Mouse (Mus musculus): ENCODE measurements around the gene Stard10. TPM values are rescaled to one million over a fixed set of nuclear protein-coding genes. Genes with fewer than 3 reads are reported as not detected.

Stard10 gene
- polyA plus RNA-seq, 1 experiment from 2014 or later, result 79.5 TPM

DNA sequence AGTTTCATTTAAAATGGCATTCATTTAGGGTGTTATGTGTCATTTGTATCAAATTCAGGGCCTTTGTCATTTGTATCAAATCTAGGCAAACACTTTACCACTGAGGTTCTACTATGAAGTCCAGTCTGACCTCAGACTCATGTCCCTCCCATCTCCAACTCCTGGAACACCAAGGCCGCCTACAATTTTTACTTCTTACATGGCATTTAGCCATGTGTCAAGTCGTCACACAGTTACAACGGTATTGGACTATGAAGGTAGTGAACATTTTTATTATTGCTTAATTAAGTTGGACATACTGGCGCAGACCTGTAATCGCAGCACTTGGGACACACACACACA lies 6.9 kb upstream of the Stard10 start:
- H3K4me1 ChIP-seq, result peaks cover 35% of the 10 kb centered on the region
- peak overlapping the region; percentile 68 for H3K4me3 ChIP-seq
- 39% methylated on average over 5 of the region's 5 CpGs for WGBS (ENCODE audit: insufficient replicate concordance)
- peak overlapping the region; percentile 78 for H3K9ac ChIP-seq
- H3K4me2 ChIP-seq, result peak overlapping the region; percentile 74
- H3K9me3 ChIP-seq (replicated peaks), result no peaks in the 10 kb centered on the region
- no peak; the same call in 1 of the 2 replicates for ATAC-seq
- H3K27me3 ChIP-seq (replicated peaks), result no peaks in the 10 kb centered on the region
- H3K36me3 ChIP-seq, result no peaks in the 10 kb centered on the region
- H3K27ac ChIP-seq, result peak overlapping the region; percentile 93

DNA sequence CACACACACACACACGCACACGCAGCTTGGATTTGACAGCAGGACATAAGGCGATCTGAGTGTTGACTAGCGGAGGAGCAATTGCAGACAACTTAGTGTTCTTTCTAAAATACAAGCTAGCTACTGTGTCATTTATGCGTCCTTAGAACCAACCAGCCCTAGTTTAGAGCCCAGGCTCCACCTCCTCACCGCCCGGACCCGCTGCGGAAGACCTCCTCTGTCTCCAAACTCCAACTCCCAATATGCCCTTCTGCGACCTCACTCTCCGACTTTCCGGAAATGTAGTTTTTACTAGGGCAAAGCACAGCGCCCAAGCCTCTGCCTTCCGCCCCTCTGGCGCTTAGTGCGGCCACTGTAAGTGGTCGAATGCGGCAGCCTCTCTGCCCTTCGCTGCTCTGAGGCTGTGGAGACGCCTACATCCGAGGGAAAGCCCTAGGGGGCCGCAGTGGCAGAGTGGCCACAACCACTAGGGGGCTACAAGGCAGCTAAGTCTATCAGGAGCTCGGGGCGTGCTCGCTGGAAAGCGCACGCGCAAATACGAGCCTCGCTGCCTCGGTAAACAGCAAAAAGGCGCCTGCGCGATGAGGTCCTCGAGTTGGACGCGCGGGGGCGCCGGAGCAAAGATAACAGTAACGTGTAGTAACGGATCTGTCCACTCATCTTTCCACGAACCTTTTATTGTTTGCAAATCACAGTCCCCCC lies 6.4 kb upstream of the Stard10 start:
- Histone ChIP-seq H3K4me3 (peak overlapping the region; percentile 68), H3K27ac (peak overlapping the region; percentile 93), H3K9me3 (replicated peaks) (no peaks in the 10 kb centered on the region), H3K36me3 (no peaks in the 10 kb centered on the region), H3K4me1 (peaks cover 40% of the 10 kb centered on the region), H3K4me2 (peak overlapping the region; percentile 74), H3K9ac (peak overlapping the region; percentile 78), H3K27me3 (replicated peaks) (no peaks in the 10 kb centered on the region)
- WGBS (ENCODE audit: insufficient replicate concordance), result under 1% methylated on average over 43 of the region's 43 CpGs
- peak; percentile 97 for ATAC-seq

DNA sequence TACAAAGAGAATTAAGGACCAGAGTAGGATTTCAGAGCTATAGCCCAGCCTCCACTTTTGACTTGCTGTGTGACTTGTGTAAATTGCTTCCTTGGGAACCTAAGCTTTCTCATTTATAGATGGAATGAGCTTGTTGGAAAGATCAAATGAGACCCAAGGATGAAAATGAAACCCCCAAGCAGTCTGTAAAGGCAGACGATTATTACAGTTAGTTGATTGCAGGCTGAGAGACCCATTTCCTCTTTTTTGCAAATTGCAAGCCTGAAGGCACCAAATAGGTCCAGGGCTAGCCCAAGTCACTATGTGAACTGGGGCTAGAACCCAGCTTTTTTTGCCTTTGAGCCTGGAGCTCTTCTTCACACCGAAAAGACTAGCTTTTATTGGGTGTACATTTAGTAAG lies 5.8 kb upstream of the Stard10 start:
- WGBS (ENCODE audit: insufficient replicate concordance), result 16% methylated on average over 2 of the region's 2 CpGs
- Histone ChIP-seq H3K9ac (peak overlapping the region; percentile 78), H3K27me3 (replicated peaks) (no peaks in the 10 kb centered on the region), H3K4me3 (peak overlapping the region; percentile 68), H3K36me3 (no peaks in the 10 kb centered on the region), H3K4me1 (peaks cover 46% of the 10 kb centered on the region), H3K4me2 (peak overlapping the region; percentile 74), H3K9me3 (replicated peaks) (no peaks in the 10 kb centered on the region), H3K27ac (peak overlapping the region; percentile 93)
- ATAC-seq, result no peak

DNA sequence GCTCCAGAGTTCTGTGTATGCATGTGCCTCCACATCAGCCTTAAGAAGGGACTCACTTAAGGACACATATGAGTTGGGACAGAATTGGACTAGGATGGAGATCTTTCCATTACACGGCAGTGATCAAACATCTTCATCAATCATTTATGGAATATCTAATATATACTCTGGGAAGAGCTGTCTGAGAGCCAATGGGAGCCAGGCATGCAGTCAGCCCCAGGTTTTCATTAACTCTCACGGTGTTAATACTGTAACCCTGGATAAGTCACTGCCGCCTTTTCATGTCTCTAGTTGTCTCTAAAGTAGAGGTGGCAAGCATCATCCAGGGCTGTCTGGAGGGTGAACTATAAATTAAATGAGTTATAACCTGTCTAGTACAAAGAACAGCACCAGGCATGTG lies 3.9 kb upstream of the Stard10 start:
- no peak overlapping the region for H3K9ac ChIP-seq
- ATAC-seq, result no peak
- no peak overlapping the region for H3K4me3 ChIP-seq
- H3K4me1 ChIP-seq, result peaks cover 66% of the 10 kb centered on the region
- H3K36me3 ChIP-seq, result no peaks in the 10 kb centered on the region
- no peak overlapping the region for H3K27ac ChIP-seq
- no peaks in the 10 kb centered on the region for H3K9me3 ChIP-seq (replicated peaks)
- no peaks in the 10 kb centered on the region for H3K27me3 ChIP-seq (replicated peaks)
- 78% methylated on average over 3 of the region's 3 CpGs for WGBS (ENCODE audit: insufficient replicate concordance)
- H3K4me2 ChIP-seq, result no peak overlapping the region

DNA sequence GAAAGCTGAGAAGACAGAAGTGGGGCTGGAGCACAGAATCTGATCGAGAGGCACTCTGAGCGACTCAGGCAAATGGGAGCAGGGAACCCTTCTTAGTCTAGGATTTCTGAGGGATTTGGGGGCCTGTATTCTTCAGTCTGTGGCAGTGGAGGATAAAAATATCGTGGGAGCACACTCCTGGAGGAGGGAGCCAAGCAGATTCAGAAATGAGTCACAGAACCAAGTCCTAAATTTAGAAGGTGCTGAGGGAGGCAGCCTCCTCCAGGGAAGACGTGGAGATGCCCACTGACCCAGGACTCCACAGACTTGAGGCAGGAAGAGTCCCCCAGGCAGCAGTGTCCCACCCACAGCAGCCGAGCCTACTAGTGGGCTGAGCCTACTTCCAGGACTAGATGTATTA lies 2.5 kb upstream of the Stard10 start:
- H3K9ac ChIP-seq, result no peak overlapping the region
- H3K27ac ChIP-seq, result no peak overlapping the region
- WGBS (ENCODE audit: insufficient replicate concordance), result 69% methylated on average over 5 of the region's 5 CpGs
- ATAC-seq, result no peak
- H3K4me2 ChIP-seq, result no peak overlapping the region
- H3K4me1 ChIP-seq, result peaks cover 79% of the 10 kb centered on the region
- no peaks in the 10 kb centered on the region for H3K27me3 ChIP-seq (replicated peaks)
- H3K9me3 ChIP-seq (replicated peaks), result no peaks in the 10 kb centered on the region
- no peaks in the 10 kb centered on the region for H3K36me3 ChIP-seq
- no peak overlapping the region for H3K4me3 ChIP-seq

DNA sequence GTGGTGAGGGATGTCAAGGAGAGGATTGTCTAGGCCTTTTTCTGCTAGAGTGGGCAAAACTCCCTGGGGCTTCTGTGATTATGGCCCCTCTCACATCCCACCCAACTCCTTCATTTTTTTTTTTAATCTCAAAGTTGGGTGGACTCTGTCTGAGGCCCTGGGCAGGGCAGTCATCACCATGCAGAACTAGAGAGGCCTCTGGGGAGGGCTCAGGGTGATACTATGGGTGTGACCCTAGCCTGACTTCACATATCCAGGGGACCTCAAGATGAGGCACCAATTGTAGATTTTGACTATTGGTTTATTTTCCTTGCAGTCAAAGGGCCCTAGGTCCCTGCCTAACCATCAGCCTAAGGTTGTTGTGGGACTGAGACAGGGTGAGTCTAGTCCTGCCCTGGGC lies 1.2 kb upstream of the Stard10 start:
- peaks cover 83% of the 10 kb centered on the region for H3K4me1 ChIP-seq
- peak overlapping the region; percentile 81 for H3K27ac ChIP-seq
- H3K9me3 ChIP-seq (replicated peaks), result no peaks in the 10 kb centered on the region
- no peaks in the 10 kb centered on the region for H3K36me3 ChIP-seq
- H3K27me3 ChIP-seq (replicated peaks), result no peaks in the 10 kb centered on the region
- peak overlapping the region; percentile 42 for H3K4me2 ChIP-seq
- no peak overlapping the region for H3K4me3 ChIP-seq
- H3K9ac ChIP-seq, result peak overlapping the region; percentile 28; the same call in 1 of the 2 replicates
- ATAC-seq, result peak; percentile 78

DNA sequence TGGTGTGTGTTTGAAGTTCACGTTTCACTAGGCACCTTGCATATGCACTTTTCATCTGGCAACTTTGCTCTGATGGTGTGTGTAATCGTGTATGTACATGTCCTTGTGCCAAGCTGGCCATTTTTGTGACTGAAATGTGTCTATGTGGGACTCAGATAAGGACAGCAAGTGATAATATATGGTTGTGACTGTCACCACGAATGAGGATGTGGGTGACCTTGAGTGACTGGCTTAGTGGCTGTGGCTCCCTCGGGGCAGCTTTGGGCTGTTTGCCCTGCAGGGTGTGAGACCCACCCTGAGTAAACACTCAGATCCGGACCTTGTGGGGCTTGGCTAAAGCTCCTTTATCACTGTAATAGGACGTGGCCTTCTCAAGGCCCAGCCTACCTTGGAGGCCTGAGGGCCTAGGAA lies 290 bp upstream of the Stard10 start:
- Histone ChIP-seq H3K4me3 (no peak overlapping the region), H3K4me2 (peak overlapping the region; percentile 42), H3K9me3 (replicated peaks) (no peaks in the 10 kb centered on the region), H3K36me3 (no peaks in the 10 kb centered on the region), H3K27me3 (replicated peaks) (no peaks in the 10 kb centered on the region; the same call in 1 of the 2 replicates), H3K27ac (peak overlapping the region; percentile 81), H3K9ac (0 out of 2 replicates have a peak overlapping the region, but pooled peaks have one; percentile 28), H3K4me1 (peaks cover 82% of the 10 kb centered on the region)
- 13% methylated on average over 6 of the region's 6 CpGs for WGBS (ENCODE audit: insufficient replicate concordance)
- peak; percentile 55 for ATAC-seq

DNA sequence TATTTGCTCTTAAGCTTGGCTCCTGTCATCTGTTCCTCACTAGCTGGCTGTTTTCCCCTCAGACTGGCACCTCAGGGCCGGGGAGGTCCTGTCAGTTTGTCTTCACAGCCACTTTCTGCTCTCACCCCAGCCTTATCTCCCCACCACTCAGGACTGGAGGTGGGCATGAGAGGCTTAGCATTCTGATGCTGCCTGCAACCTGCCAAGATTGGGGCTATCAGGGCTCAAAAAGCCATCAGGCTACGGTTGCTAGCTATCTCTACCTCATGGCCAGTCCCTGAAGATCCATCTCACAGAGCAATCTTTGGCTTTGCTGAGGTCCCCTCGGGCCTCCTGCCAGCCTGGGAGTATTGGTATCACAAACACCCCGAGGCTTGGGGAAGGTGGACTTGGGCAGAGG lies 2.0 kb downstream of the Stard10 start:
- H3K4me1 ChIP-seq, result peaks cover 96% of the 10 kb centered on the region
- peak overlapping the region; percentile 81 for H3K27ac ChIP-seq
- ATAC-seq, result peak; percentile 40
- no peaks in the 10 kb centered on the region for H3K9me3 ChIP-seq (replicated peaks)
- H3K9ac ChIP-seq, result peak overlapping the region; percentile 36; the same call in 1 of the 2 replicates
- H3K27me3 ChIP-seq (replicated peaks), result peaks cover 7% of the 10 kb centered on the region
- H3K4me3 ChIP-seq, result no peak overlapping the region
- no peaks in the 10 kb centered on the region for H3K36me3 ChIP-seq
- peak overlapping the region; percentile 31 for H3K4me2 ChIP-seq
- WGBS (ENCODE audit: insufficient replicate concordance), result 19% methylated on average over 4 of the region's 4 CpGs

DNA sequence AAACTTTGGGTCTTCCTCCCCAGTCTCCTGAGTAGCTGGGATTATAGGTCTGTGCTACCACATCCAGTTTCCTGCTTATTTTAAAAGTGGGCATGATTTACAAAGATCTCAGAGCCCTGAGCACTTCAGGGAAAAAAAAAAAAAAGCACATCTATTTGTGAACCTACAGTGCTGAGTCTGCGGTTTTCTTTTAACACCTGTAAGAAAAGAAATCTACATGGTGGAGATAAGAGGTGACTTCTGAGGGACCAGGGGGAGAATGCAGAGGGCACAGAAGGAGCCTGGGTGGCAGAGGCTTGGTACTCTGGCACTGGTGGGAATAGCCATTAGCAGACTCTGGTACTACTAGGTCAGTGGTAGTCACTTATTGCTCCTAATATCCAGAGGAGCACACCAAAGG lies 2.9 kb downstream of the Stard10 start:
- Histone ChIP-seq H3K27ac (peak overlapping the region; percentile 81), H3K36me3 (peaks cover 4% of the 10 kb centered on the region), H3K9ac (no peak overlapping the region), H3K4me2 (peak overlapping the region; percentile 98; the same call in 1 of the 2 replicates), H3K27me3 (replicated peaks) (peaks cover 7% of the 10 kb centered on the region), H3K4me3 (no peak overlapping the region), H3K4me1 (peaks cover 98% of the 10 kb centered on the region), H3K9me3 (replicated peaks) (no peaks in the 10 kb centered on the region)
- no peak for ATAC-seq
- 71% methylated on average over 1 of the region's 1 CpGs for WGBS (ENCODE audit: insufficient replicate concordance)

DNA sequence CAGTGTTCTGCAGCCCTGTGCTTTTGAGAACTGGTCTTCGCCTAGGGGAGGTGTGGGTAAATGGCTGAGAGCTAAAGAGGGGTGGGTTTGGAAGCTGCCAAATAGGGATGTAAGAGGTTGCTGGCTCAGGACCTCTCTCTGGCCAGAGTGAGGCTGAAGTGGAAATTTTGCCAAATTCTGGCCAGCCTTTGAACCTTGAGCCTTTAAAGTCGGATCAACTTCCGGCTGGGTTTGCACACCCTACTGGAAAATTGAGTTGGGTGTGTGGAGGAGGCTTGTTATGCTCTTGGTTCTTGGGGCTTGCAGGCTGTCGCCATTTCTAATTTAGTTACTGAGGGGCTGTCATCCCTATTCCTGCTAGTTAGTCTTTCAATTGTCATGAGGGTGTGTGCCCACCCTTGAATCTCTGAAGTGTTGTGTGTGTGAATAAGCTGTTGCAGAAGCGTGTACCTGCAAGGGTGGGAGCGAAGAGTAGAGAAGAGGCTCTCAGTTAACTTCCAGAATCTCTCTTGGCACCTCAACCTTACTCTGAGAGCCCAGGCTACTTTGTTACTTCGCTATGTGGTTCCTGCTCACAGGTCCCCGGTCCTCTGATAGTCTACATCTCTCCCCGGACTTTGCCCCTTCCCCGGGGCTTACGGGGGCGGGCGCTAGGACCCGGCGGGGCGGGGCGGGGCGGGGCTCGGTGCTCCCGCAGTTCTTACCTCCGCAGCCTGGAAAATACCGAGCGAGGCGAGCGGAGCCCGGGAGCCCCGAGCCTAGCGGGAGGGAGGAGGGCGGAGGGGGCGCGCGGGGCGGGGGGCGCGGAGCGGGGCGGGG lies 3.7 kb downstream of the Stard10 start:
- no peaks in the 10 kb centered on the region for H3K9me3 ChIP-seq (replicated peaks)
- H3K27me3 ChIP-seq (replicated peaks), result peaks cover 7% of the 10 kb centered on the region
- H3K4me3 ChIP-seq, result peak overlapping the region; percentile 78
- H3K4me2 ChIP-seq, result peak overlapping the region; percentile 98
- ATAC-seq, result peak; percentile 16; the same call in 1 of the 2 replicates
- peaks cover 98% of the 10 kb centered on the region for H3K4me1 ChIP-seq
- H3K36me3 ChIP-seq, result peaks cover 12% of the 10 kb centered on the region
- peak overlapping the region; percentile 82 for H3K9ac ChIP-seq
- WGBS (ENCODE audit: insufficient replicate concordance), result 6% methylated on average over 35 of the region's 37 CpGs
- H3K27ac ChIP-seq, result peak overlapping the region; percentile 81

DNA sequence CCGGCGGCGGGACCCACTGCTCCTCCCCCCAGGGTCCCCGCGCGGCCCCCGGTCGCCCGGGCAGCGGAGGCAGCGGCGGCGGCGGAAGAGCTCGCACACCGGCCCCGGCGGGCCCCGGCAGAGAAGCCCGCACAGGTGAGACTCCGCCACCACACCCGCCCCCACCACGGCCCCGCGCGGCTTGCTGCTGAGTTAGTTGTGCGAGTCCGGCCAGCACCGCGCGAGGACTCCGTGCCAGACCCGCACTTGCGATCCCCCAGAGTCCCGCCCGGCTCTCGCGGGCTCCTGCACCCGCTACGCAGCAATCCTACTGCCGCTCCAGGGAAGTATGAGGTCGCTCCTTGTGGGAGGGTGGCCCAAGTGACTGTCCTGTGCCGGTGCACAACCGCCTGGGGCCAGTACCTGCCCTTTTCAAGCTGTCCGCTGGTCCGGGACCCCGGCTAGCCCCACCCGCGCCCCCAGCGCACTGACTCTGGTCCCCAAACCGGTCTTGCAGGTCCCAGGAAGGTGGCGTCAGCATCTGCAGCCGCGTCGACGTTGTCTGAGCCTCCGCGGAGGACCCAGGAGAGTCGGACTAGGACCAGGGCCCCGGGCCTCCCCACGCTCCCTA lies 4.4 kb downstream of the Stard10 start:
- H3K4me1 ChIP-seq, result peaks cover 92% of the 10 kb centered on the region
- ATAC-seq, result peak; percentile 6; the same call in 1 of the 2 replicates
- 4% methylated on average over 60 of the region's 61 CpGs for WGBS (ENCODE audit: insufficient replicate concordance)

DNA sequence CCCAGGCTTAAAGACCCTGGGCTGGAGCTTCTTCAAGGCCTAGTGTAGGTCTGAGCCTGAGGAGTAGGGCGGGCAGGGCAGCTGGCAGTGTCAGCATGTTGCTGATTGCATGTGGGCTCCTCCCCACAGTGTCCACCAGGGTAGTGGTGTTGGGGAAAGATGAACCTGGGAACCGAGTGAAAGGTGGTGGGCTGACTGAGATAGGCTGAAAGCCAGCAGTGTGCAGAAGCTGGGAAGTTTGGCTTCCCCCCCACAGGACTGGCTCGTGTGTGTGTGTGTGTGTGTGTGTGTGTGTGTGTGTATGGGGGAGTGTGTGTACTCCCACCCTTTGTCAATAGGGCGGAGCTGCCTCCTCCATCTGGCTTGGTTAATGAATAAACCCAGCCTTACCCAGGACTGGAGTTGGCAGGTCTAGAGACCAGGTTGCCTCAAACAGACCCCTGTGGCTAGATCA lies 6.3 kb downstream of the Stard10 start:
- H3K4me3 ChIP-seq, result peak overlapping the region; percentile 78
- H3K9ac ChIP-seq, result peak overlapping the region; percentile 82; the same call in 1 of the 2 replicates
- peaks cover 84% of the 10 kb centered on the region for H3K4me1 ChIP-seq
- peaks cover 7% of the 10 kb centered on the region for H3K27me3 ChIP-seq (replicated peaks)
- peak overlapping the region; percentile 98 for H3K4me2 ChIP-seq
- 47% methylated on average over 4 of the region's 4 CpGs for WGBS (ENCODE audit: insufficient replicate concordance)
- no peaks in the 10 kb centered on the region for H3K9me3 ChIP-seq (replicated peaks)
- peaks cover 19% of the 10 kb centered on the region for H3K36me3 ChIP-seq
- peak overlapping the region; percentile 69 for H3K27ac ChIP-seq
- peak; percentile 56 for ATAC-seq

More for the DNA sequence above, 4.4 kb downstream of the Stard10 start:
- H3K36me3 ChIP-seq, result peaks cover 13% of the 10 kb centered on the region
- peak overlapping the region; percentile 78 for H3K4me3 ChIP-seq
- no peaks in the 10 kb centered on the region for H3K9me3 ChIP-seq (replicated peaks)
- H3K27ac ChIP-seq, result peak overlapping the region; percentile 81
- peaks cover 7% of the 10 kb centered on the region for H3K27me3 ChIP-seq (replicated peaks)
- peak overlapping the region; percentile 98 for H3K4me2 ChIP-seq
- H3K9ac ChIP-seq, result peak overlapping the region; percentile 82
